Comparison of ENCODE assay signal across 8 mouse cellular contexts in the genomic region with DNA sequence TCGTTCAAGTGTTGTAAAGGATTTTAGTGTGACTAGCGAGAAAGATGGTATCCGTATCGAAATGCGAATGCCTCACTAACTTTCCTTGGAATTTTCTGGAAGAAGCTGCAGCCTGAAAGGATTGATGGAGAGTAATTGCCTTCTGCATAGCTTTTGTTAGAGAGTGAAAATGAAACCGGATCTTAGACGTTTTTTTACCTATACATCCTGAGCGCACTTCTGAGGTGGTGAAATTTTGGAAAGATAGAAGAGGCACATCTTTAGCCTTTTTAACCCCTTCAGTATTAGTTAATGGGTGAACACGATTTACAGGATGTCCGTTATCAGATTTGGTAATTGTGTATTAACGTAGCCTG. TPM values are rescaled to one million over a fixed set of nuclear protein-coding genes. Genes with fewer than 3 reads are reported as not detected.
A peak's percentile ranks its signal among the peaks of the same experiment; 100 is the strongest.
DNase-seq lines count a peak whose midpoint lies in the region; ATAC-seq and TF ChIP-seq lines count a peak whose summit lies in the region.

No protein-coding gene starts in this region.

- H3K27ac ChIP-seq in gastrocnemius, adult 2 months = peak overlapping the region; percentile 95
- H3K27ac ChIP-seq in embryonic fibroblast, embryonic 13.5 days (ENCODE audit: insufficient read depth, low read length) = peak overlapping the region; percentile 83
- H3K27ac ChIP-seq in liver, embryonic 11.5 days (ENCODE audit: low read depth, low read length) = peak overlapping the region; percentile 82; the same call in 1 of the 2 replicates

- H3K4me1 ChIP-seq in embryonic fibroblast, embryonic 13.5 days (ENCODE audit: control insufficient read depth, insufficient read depth, low read length) = peaks cover 2% of the 10 kb centered on the region; the same call in 1 of the 2 replicates
- H3K4me1 ChIP-seq in liver, embryonic 11.5 days (replicated peaks; ENCODE audit: control insufficient read depth, insufficient read depth, low read length) = no peaks in the 10 kb centered on the region

- no peak for DNase-seq in gastrocnemius, adult 2 months
- no peak for DNase-seq in gastrocnemius, postnatal 25 days
- DNase-seq in liver, embryonic 11.5 days (ENCODE audit: low spot score) = no peak
- DNase-seq in adrenal gland, adult 18-20 months (ENCODE audit: low spot score in 2 of 2) = no peak
- DNase-seq in layer of hippocampus, adult 8-10 months (ENCODE audit: low spot score in 2 of 2) = no peak
- DNase-seq in gastrocnemius, adult 18-20 months (ENCODE audit: low spot score) = no peak

- H3K9me3 ChIP-seq in liver, embryonic 11.5 days (ENCODE audit: control insufficient read depth, low read length) = no peaks in the 10 kb centered on the region; the same call in 1 of the 2 replicates

- TF ChIP-seq POLR2A in embryonic fibroblast, embryonic 13.5 days (IDR thresholded peaks at IDR 0.05; ENCODE audit: low read depth, low read length) = no peak

- H3K36me3 ChIP-seq in C2C12 (ENCODE audit: control insufficient read depth, insufficient read depth) = peaks cover 7% of the 10 kb centered on the region
- H3K36me3 ChIP-seq in liver, embryonic 11.5 days (ENCODE audit: control insufficient read depth, insufficient read depth, low read length) = 0 out of 2 replicates have a peak, but pooled peaks cover 5% of the 10 kb centered on the region

- H3K4me2 ChIP-seq in liver, embryonic 11.5 days = peak overlapping the region; percentile 99

- peak overlapping the region; percentile 96 for H3K4me3 ChIP-seq in gastrocnemius, adult 2 months
- H3K4me3 ChIP-seq in C2C12 (ENCODE audit: insufficient read depth, poor library complexity, severe bottlenecking) = peak overlapping the region; percentile 64
- peak overlapping the region; percentile 85 for H3K4me3 ChIP-seq in embryonic fibroblast, embryonic 13.5 days (ENCODE audit: insufficient read depth, low read length)
- peak overlapping the region; percentile 87 for H3K4me3 ChIP-seq in liver, embryonic 11.5 days (ENCODE audit: low read depth, low read length)

- peaks cover 54% of the 10 kb centered on the region for H3K79me3 ChIP-seq in C2C12 (ENCODE audit: low read depth)

- H3K9ac ChIP-seq in liver, embryonic 11.5 days (ENCODE audit: low read depth, low read length) = peak overlapping the region; percentile 93

- WGBS in liver, embryonic 11.5 days = 31% methylated on average over 11 of the region's 11 CpGs

- ATAC-seq in liver, embryonic 11.5 days (replicated peaks; ENCODE audit: low FRiP score) = no peak

- H3K27me3 ChIP-seq in C2C12 (ENCODE audit: control insufficient read depth, insufficient read depth, insufficient read length) = no peaks in the 10 kb centered on the region
- H3K27me3 ChIP-seq in liver, embryonic 11.5 days (replicated peaks; ENCODE audit: control insufficient read depth, insufficient read depth, low read length) = no peaks in the 10 kb centered on the region

- peaks cover 58% of the 10 kb centered on the region for H3K79me2 ChIP-seq in C2C12 (ENCODE audit: control insufficient read depth, insufficient read depth)

- peak overlapping the region; percentile 98 for H3ac ChIP-seq in C2C12 (ENCODE audit: control insufficient read depth, insufficient read length, low read depth)

- TF ChIP-seq CTCF in gastrocnemius, adult 2 months (IDR thresholded peaks at IDR 0.05) = no peak
- TF ChIP-seq CTCF in C2C12 (IDR thresholded peaks at IDR 0.05; ENCODE audit: control insufficient read depth, insufficient read depth, insufficient read length) = no peak
- no peak for TF ChIP-seq CTCF in embryonic fibroblast, embryonic 13.5 days (IDR thresholded peaks at IDR 0.05; ENCODE audit: borderline replicate concordance, insufficient read depth, low read length)

- intact Hi-C loops in gastrocnemius, adult 2 months (cut with DNase I) = loop anchor here (5.0 kb wide), 1 partner anchor 316 kb away; no protein-coding TSS in a partner anchor

TF ChIP-seq in C2C12, 6 proteins besides CTCF, POLR2A, EP300 and RAD21:
- TF ChIP-seq CEBPB (IDR thresholded peaks at IDR 0.05; ENCODE audit: low read depth) = no peak
- no peak for TF ChIP-seq USF1 (IDR thresholded peaks at IDR 0.05; ENCODE audit: low read depth)
- TF ChIP-seq MYOG (IDR thresholded peaks at IDR 0.05; ENCODE audit: control insufficient read depth, extremely low read depth, insufficient read length) = no peak
- TF ChIP-seq MYOD1 (IDR thresholded peaks at IDR 0.05; ENCODE audit: control insufficient read depth, insufficient read length, low read depth) = no peak
- TF ChIP-seq MAX (IDR thresholded peaks at IDR 0.05) = no peak
- TF ChIP-seq FOSL1 (IDR thresholded peaks at IDR 0.05; ENCODE audit: insufficient read depth, low read length, poor library complexity, severe bottlenecking) = no peak

RNA-seq across cellular contexts. Expression of a gene that starts 1.1 kb away (rescaled TPM):
- total RNA-seq in gastrocnemius, adult 2 months (2021) = 10 to 100 TPM; 15.0 to 16.2 TPM
- total RNA-seq in gastrocnemius, postnatal 25 days (2021) = 10 to 100 TPM; 11.3 to 13.0 TPM
- polyA plus RNA-seq in C2C12 (2012; fragmentation: generic; extraction: Trizol) = 21.2 TPM
- polyA plus RNA-seq in embryonic fibroblast, embryonic 13.5 days (2011; ENCODE audit: insufficient read length, low read depth, missing spikeins) = 69.7 and 97.1 TPM in 2 replicates
- polyA plus RNA-seq in liver, embryonic 11.5 days (2014; fragmentation: Nextera tagmentation; extraction: Ambion mirVana) = 39.5 TPM in 2 replicates
- 10 to 100 TPM; 69.1 to 70.2 TPM for total RNA-seq in adrenal gland, adult 18-20 months (2021)
- total RNA-seq in layer of hippocampus, adult 8-10 months (2022) = 100 to 1,000 TPM; 150 to 177 (median 164) TPM
- 10 to 100 TPM; 14.6 to 19.2 TPM for total RNA-seq in gastrocnemius, adult 18-20 months (2021)
